Mouse (Mus musculus): ENCODE data around the gene Phospho1. TPM values are rescaled to one million over a fixed set of nuclear protein-coding genes. Genes with fewer than 3 reads are reported as not detected.

Phospho1 gene
- total and polyA plus RNA-seq, 2 experiments = 1.6 to 31.8 TPM

DNA sequence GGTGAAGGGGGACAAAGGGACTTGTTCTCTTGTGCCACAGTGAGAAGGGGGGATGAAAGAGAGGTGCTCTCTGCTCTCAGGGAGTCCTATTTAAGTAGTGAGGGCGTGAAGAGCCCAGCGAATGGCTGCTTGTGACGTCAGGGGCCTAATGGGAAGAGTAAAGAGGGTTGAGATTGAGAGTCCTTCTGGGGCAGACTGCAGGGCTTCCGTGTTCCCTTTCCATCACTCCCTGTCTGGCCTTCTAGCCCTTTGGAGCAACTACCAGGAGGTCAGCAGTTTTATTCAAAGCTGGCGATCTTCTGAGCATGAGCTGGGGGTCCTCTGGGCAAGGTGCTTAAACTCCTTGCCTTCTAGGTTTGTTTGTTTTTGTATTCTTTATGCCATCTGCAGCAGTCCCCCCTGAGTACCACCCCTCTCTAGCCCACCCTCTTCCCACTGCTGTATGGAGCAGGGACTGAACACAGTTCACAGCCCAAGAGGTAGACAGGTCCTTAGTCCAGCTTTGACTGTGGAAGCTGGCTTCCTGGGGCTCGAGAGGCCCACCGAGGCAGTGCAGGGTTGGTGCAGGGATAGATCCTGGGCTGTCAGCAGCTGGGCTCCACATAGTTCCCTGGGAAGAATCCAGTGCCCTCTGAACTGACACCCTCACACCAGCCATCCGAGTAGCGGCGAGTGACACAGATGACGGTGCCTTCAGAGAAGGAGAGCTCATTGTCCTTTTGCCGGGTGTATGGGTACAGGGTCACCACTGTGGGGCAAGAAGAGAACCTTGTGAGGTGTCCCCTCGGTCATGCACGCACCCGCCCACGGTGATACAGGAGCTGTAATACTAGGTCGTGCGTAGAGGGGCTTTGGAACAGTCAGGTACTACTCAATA, 8.1 kb downstream of the Phospho1 start:
- Histone ChIP-seq H3K9ac (ENCODE audit: low read depth, low read length) (no peak overlapping the region), H3K79me2 (ENCODE audit: control insufficient read depth, insufficient read depth, low read length) (no peaks in the 10 kb centered on the region), H3K36me3 (ENCODE audit: control insufficient read depth, insufficient read depth, low read length) (no peaks in the 10 kb centered on the region), H3K27ac (replicated peaks; ENCODE audit: insufficient read depth, low read depth, low read length) (no peak overlapping the region), H3K4me3 (ENCODE audit: insufficient read depth, low read depth, low read length) (no peak overlapping the region), H3K27me3 (ENCODE audit: control insufficient read depth, insufficient read depth, low read length) (peaks cover 5% of the 10 kb centered on the region; the same call in 1 of the 2 replicates), H3K4me1 (ENCODE audit: control insufficient read depth, insufficient read depth, low read length) (peaks cover 5% of the 10 kb centered on the region; the same call in 1 of the 2 replicates)
- DNase-seq (ENCODE audit: extremely low read depth, low read depth, low spot score) = no peak
- TF ChIP-seq CTCF (IDR thresholded peaks at IDR 0.05; ENCODE audit: low read depth, low read length) (no peak), POLR2A (IDR thresholded peaks at IDR 0.05; ENCODE audit: extremely low read depth, insufficient read depth, low read length) (no peak)
- 66% methylated on average over 18 of the region's 18 CpGs for WGBS

DNA sequence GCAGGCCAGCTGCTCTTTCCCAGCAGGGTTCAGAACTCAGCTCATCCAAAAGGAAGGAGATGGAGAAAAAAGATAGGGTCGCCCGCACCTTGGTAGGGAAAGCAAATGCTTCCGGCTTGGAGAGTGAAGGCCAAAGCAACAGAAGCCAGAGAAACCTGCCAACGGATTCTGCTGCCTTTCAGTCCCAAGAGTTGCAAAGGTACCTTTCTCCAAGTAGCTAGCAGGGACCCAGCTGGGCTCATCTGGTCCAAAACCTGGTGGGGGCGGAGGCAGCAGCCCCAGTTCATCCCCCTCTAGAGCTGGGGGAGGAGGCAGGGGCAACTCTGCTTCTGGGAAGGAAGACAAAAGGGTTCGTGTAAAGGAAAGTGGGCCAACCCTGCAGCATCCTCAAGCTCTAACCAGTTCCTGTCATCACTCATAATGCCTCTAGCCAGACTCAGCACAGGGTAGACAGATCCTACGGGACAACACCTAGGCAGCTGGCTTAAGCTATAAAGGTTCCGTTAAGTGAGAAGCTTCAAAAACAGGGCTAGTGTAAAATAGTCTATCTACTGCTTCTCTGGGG, 8.8 kb downstream of the Phospho1 start:
- H3K36me3 ChIP-seq (ENCODE audit: control insufficient read depth, insufficient read depth, low read length) = no peaks in the 10 kb centered on the region
- no peaks in the 10 kb centered on the region for H3K79me2 ChIP-seq (ENCODE audit: control insufficient read depth, insufficient read depth, low read length)
- no peak overlapping the region for H3K27ac ChIP-seq (replicated peaks; ENCODE audit: insufficient read depth, low read depth, low read length)
- H3K27me3 ChIP-seq (ENCODE audit: control insufficient read depth, insufficient read depth, low read length) = peaks cover 5% of the 10 kb centered on the region; the same call in 1 of the 2 replicates
- no peak overlapping the region for H3K4me3 ChIP-seq (ENCODE audit: insufficient read depth, low read depth, low read length)
- no peak for DNase-seq (ENCODE audit: extremely low read depth, low read depth, low spot score)
- 39% methylated on average over 8 of the region's 8 CpGs for WGBS
- TF ChIP-seq POLR2A (IDR thresholded peaks at IDR 0.05; ENCODE audit: extremely low read depth, insufficient read depth, low read length) (no peak), CTCF (IDR thresholded peaks at IDR 0.05; ENCODE audit: low read depth, low read length) (no peak)
- H3K9ac ChIP-seq (ENCODE audit: low read depth, low read length) = no peak overlapping the region
- peaks cover 4% of the 10 kb centered on the region; the same call in 1 of the 2 replicates for H3K4me1 ChIP-seq (ENCODE audit: control insufficient read depth, insufficient read depth, low read length)

DNA sequence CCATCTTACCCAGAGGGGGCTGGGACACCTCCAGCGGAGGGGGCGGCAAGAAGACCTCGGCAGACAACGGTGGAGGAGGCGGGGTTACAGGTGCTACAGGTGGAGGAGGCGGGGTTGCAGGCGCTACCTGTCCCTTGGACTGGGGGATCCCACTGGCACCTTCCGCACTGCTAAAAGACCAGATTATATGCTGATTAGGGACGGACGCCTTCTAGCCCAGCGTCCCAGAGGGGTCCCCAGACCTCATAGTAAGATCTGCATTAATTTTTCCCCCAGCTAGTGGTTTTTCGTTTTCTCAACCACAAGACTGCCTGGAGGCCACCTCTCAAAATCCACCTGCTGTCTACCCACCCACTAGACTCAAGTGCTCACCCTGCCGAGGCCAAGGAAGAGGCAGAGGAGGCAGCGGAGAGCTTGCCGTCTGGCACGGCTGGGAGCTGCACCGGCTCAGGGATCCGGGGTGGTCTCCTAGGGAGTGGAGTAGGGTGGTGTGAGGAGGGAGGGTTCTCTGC, 9.4 kb downstream of the Phospho1 start:
- TF ChIP-seq CTCF (IDR thresholded peaks at IDR 0.05; ENCODE audit: low read depth, low read length) (no peak), POLR2A (IDR thresholded peaks at IDR 0.05; ENCODE audit: extremely low read depth, insufficient read depth, low read length) (no peak)
- H3K79me2 ChIP-seq (ENCODE audit: control insufficient read depth, insufficient read depth, low read length) = no peaks in the 10 kb centered on the region
- H3K27ac ChIP-seq (replicated peaks; ENCODE audit: insufficient read depth, low read depth, low read length) = peak overlapping the region; percentile 15
- H3K9ac ChIP-seq (ENCODE audit: low read depth, low read length) = no peak overlapping the region
- DNase-seq (ENCODE audit: extremely low read depth, low read depth, low spot score) = no peak
- H3K27me3 ChIP-seq (ENCODE audit: control insufficient read depth, insufficient read depth, low read length) = peaks cover 5% of the 10 kb centered on the region; the same call in 1 of the 2 replicates
- no peaks in the 10 kb centered on the region for H3K36me3 ChIP-seq (ENCODE audit: control insufficient read depth, insufficient read depth, low read length)
- no peak overlapping the region for H3K4me3 ChIP-seq (ENCODE audit: insufficient read depth, low read depth, low read length)
- H3K4me1 ChIP-seq (ENCODE audit: control insufficient read depth, insufficient read depth, low read length) = peaks cover 4% of the 10 kb centered on the region; the same call in 1 of the 2 replicates
- WGBS = 28% methylated on average over 18 of the region's 18 CpGs

DNA sequence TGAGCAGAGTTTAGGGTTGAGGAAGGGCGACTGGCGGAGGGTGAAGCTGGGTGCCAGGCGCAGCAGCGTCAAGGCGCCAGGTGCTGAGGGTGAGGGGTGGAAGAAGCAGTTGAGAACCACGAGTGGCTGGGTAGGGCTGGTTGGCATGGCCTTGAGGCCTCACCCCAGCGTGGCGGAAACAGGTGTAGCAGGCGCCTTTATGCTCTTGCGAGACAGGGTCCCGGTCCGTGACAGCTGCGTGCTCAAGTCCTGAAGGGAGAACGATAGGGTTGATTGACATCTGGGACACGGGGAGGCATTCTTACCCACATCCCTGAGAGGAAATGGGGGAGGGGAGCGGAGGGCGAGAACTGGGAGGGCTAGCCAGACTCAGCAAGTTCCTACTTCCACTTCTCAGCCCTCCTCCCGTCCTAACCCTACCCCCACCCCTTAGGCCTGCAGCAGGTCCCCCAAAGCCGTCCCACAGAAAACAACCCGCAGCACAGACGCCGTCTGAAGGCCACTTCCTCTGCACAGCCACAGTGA, 9.9 kb downstream of the Phospho1 start:
- H3K9ac ChIP-seq (ENCODE audit: low read depth, low read length) = 0 out of 2 replicates have a peak overlapping the region, but pooled peaks have one; percentile 18
- peak overlapping the region; percentile 48 for H3K27ac ChIP-seq (replicated peaks; ENCODE audit: insufficient read depth, low read depth, low read length)
- no peak overlapping the region for H3K4me3 ChIP-seq (ENCODE audit: insufficient read depth, low read depth, low read length)
- H3K4me1 ChIP-seq (ENCODE audit: control insufficient read depth, insufficient read depth, low read length) = peaks cover 4% of the 10 kb centered on the region; the same call in 1 of the 2 replicates
- peaks cover 5% of the 10 kb centered on the region; the same call in 1 of the 2 replicates for H3K27me3 ChIP-seq (ENCODE audit: control insufficient read depth, insufficient read depth, low read length)
- WGBS = 14% methylated on average over 22 of the region's 22 CpGs
- H3K36me3 ChIP-seq (ENCODE audit: control insufficient read depth, insufficient read depth, low read length) = no peaks in the 10 kb centered on the region
- no peak for TF ChIP-seq POLR2A (IDR thresholded peaks at IDR 0.05; ENCODE audit: extremely low read depth, insufficient read depth, low read length)
- no peak for TF ChIP-seq CTCF (IDR thresholded peaks at IDR 0.05; ENCODE audit: low read depth, low read length)
- no peaks in the 10 kb centered on the region for H3K79me2 ChIP-seq (ENCODE audit: control insufficient read depth, insufficient read depth, low read length)
- peak; percentile 43 for DNase-seq (ENCODE audit: extremely low read depth, low read depth, low spot score)

DNA sequence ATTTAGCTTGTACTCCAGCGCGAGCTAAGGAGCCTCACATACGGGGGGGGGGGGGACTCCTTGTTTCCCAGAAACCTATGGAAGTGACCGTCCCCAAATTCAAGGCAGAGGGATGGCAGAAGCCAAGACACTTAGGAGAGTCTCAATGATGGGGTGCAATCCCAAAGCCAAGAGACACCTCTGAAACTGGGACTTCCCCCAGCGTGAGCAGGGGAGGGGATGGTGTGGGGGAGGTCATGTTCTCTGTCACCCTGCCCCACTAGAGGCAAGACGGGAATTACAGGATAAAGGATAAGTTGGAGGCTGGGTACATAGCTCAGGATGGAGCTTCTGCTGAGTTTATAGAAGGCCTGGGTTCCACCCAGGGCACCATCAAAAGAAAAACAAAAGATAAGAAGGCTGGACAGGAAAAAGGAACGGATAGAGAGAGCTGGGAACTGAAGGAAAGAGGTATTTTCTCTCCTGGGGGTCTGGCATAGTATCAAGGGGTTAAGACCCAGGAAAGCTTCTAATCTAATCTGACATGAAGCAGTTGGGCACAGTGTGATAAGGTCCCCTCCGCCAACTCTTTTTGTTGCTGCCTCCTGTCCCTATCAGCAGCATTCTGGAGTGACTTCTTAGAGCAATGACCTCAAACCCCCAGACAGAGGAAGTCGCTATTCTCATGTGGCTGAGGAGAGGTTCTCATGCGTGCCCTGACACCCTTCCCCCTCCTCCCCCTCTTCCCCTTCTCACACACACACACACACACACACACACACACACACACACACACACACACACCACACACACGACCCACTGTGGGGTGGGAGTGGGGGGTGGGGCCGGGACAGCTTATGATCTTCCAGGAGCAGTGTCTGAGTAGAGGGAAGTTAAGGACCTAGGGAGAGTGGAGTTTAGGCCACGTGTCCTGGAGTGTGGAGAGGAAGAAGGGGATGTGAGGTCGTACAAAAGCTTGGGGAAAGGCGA, 10.7 kb downstream of the Phospho1 start:
- WGBS = 32% methylated on average over 15 of the region's 15 CpGs
- Histone ChIP-seq H3K27me3 (ENCODE audit: control insufficient read depth, insufficient read depth, low read length) (peaks cover 5% of the 10 kb centered on the region; the same call in 1 of the 2 replicates), H3K79me2 (ENCODE audit: control insufficient read depth, insufficient read depth, low read length) (no peaks in the 10 kb centered on the region), H3K9ac (ENCODE audit: low read depth, low read length) (no peak overlapping the region; the same call in 1 of the 2 replicates), H3K4me1 (ENCODE audit: control insufficient read depth, insufficient read depth, low read length) (peaks cover 4% of the 10 kb centered on the region; the same call in 1 of the 2 replicates), H3K36me3 (ENCODE audit: control insufficient read depth, insufficient read depth, low read length) (no peaks in the 10 kb centered on the region), H3K27ac (replicated peaks; ENCODE audit: insufficient read depth, low read depth, low read length) (peak overlapping the region; percentile 75), H3K4me3 (ENCODE audit: insufficient read depth, low read depth, low read length) (no peak overlapping the region)
- no peak for TF ChIP-seq CTCF (IDR thresholded peaks at IDR 0.05; ENCODE audit: low read depth, low read length)
- TF ChIP-seq POLR2A (IDR thresholded peaks at IDR 0.05; ENCODE audit: extremely low read depth, insufficient read depth, low read length) = no peak
- peak; percentile 50 for DNase-seq (ENCODE audit: extremely low read depth, low read depth, low spot score)

Measured in liver, adult 2 months (tissue).